Mouse (Mus musculus) forebrain, embryonic 12.5 days (tissue): ENCODE measurements around the gene Slc12a9. TPM values are rescaled to one million over a fixed set of nuclear protein-coding genes. Genes with fewer than 3 reads are reported as not detected.

ENCODE experiments used
- ATAC-seq: fragments of 200-750 bp; cut with Nextera tagmentation; 2 replicates; pipeline ENCODE4 v1.8.0; 2017; ENCODE audit warnings: moderate TSS enrichment; ENCODE audit not compliant: low FRiP score
- H3K27ac ChIP-seq: fragments of 300-500 bp; sonication (generic); 2 replicates; pipeline ENCODE4 v1.5.1; 2016; ENCODE audit warnings: mild to moderate bottlenecking
- H3K27me3 ChIP-seq: fragments of 300-500 bp; sonication (generic); 2 replicates; pipeline ENCODE4 v1.6.1; 2016; ENCODE audit warnings: mild to moderate bottlenecking
- H3K36me3 ChIP-seq: fragments of 300-500 bp; sonication (generic); replicated peaks from 2 replicates; pipeline ENCODE4 v1.6.1; 2016; ENCODE audit warnings: mild to moderate bottlenecking
- H3K4me1 ChIP-seq: fragments of 300-500 bp; sonication (generic); 2 replicates; pipeline ENCODE4 v1.6.1; 2016
- H3K4me2 ChIP-seq: fragments of 300-500 bp; sonication (generic); 2 replicates; pipeline ENCODE4 v1.6.1; 2016; ENCODE audit warnings: mild to moderate bottlenecking, moderate library complexity
- H3K4me3 ChIP-seq: fragments of 300-500 bp; sonication (generic); replicated peaks from 2 replicates; pipeline ENCODE4 v1.5.1; 2016; ENCODE audit warnings: mild to moderate bottlenecking
- H3K9ac ChIP-seq: fragments of 300-500 bp; sonication (generic); 2 replicates; pipeline ENCODE4 v1.6.1; 2016; ENCODE audit warnings: mild to moderate bottlenecking
- H3K9me3 ChIP-seq: fragments of 300-500 bp; sonication (generic); 2 replicates; pipeline ENCODE4 v1.6.1; 2016
- WGBS: fragments of 180-500 bp; shearing (Covaris S2); methylation state at CpG from one replicate; pipeline ENCODE4 v1.1.7; 2016; 5-methylcytosine and 5-hydroxymethylcytosine counted together
- polyA plus RNA-seq: library from polyadenylated mRNA; unstranded; fragments of >200 nt; fragmentation: Nextera tagmentation; extraction: Ambion mirVana; gene quantifications from 2 replicates; pipeline ENCODE4 v1.2.1, GENCODE M21; 2016

Gene Slc12a9
- polyA plus RNA-seq, 1 experiment from 2014 or later, result 17.4 TPM

GRCm38 (mm10) chr5:137320996-137321395 lies 12.4 kb downstream of the Slc12a9 start:
- Histone ChIP-seq H3K9ac (no peak overlapping the region), H3K9me3 (no peaks in the 10 kb centered on the region), H3K27ac (no peak overlapping the region), H3K36me3 (peaks cover 60% of the 10 kb centered on the region), H3K4me3 (no peak overlapping the region), H3K4me2 (no peak overlapping the region), H3K27me3 (no peaks in the 10 kb centered on the region), H3K4me1 (no peaks in the 10 kb centered on the region)
- 98% methylated on average over 3 of the region's 3 CpGs for WGBS
- ATAC-seq, result no peak

- Histone ChIP-seq H3K36me3 (peaks cover 48% of the 10 kb centered on the region), H3K4me2 (no peak overlapping the region), H3K9me3 (no peaks in the 10 kb centered on the region), H3K4me1 (peaks cover 21% of the 10 kb centered on the region), H3K27me3 (peaks cover 6% of the 10 kb centered on the region; the same call in 1 of the 2 replicates), H3K4me3 (no peak overlapping the region), H3K27ac (no peak overlapping the region), H3K9ac (no peak overlapping the region)
- WGBS, result 89% methylated on average over 1 of the region's 1 CpGs
- ATAC-seq, result no peak
Observed at GRCm38 (mm10) chr5:137318570-137318969, 14.8 kb downstream of the Slc12a9 start.

- WGBS, result 91% methylated on average over 8 of the region's 8 CpGs
- Histone ChIP-seq H3K4me3 (no peak overlapping the region), H3K9me3 (no peaks in the 10 kb centered on the region), H3K27ac (no peak overlapping the region), H3K27me3 (peaks cover 6% of the 10 kb centered on the region; the same call in 1 of the 2 replicates), H3K36me3 (peaks cover 45% of the 10 kb centered on the region), H3K4me2 (no peak overlapping the region), H3K4me1 (peaks cover 33% of the 10 kb centered on the region), H3K9ac (no peak overlapping the region)
- no peak for ATAC-seq
Observed at GRCm38 (mm10) chr5:137317361-137317760, 16.0 kb downstream of the Slc12a9 start.

- H3K4me1 ChIP-seq, result peaks cover 38% of the 10 kb centered on the region
- H3K36me3 ChIP-seq, result peaks cover 41% of the 10 kb centered on the region
- WGBS, result 40% methylated on average over 30 of the region's 30 CpGs
- H3K4me2 ChIP-seq, result peak overlapping the region; percentile 74
- peaks cover 6% of the 10 kb centered on the region; the same call in 1 of the 2 replicates for H3K27me3 ChIP-seq
- H3K9me3 ChIP-seq, result no peaks in the 10 kb centered on the region
- H3K27ac ChIP-seq, result peak overlapping the region; percentile 80
- ATAC-seq, result peak; percentile 11; the same call in 1 of the 2 replicates
- no peak overlapping the region for H3K4me3 ChIP-seq
- H3K9ac ChIP-seq, result peak overlapping the region; percentile 79; the same call in 1 of the 2 replicates
Observed at GRCm38 (mm10) chr5:137315084-137315903, 18.1 kb downstream of the Slc12a9 start.

GRCm38 (mm10) chr5:137314193-137315083 lies 19.0 kb downstream of the Slc12a9 start, which contains the start of gene Trip6:
TSS of gene Trip6 (minus strand) at chr5:137314404.
- peak; percentile 92 for ATAC-seq
- Histone ChIP-seq H3K4me2 (peak within 1 kb of the TSS; percentile 74), H3K9me3 (no peaks in the 10 kb centered on the region), H3K27ac (peak within 1 kb of the TSS; percentile 80), H3K27me3 (peaks cover 6% of the 10 kb centered on the region; the same call in 1 of the 2 replicates), H3K36me3 (peaks cover 42% of the 10 kb centered on the region), H3K4me3 (peak within 1 kb of the TSS; percentile 53), H3K4me1 (peaks cover 38% of the 10 kb centered on the region), H3K9ac (peak within 1 kb of the TSS; percentile 79)
- WGBS, result 9% methylated on average over 30 of the region's 30 CpGs

GRCm38 (mm10) chr5:137313466-137314192 lies 19.8 kb downstream of the Slc12a9 start:
- H3K9me3 ChIP-seq, result no peaks in the 10 kb centered on the region
- H3K27me3 ChIP-seq, result peaks cover 6% of the 10 kb centered on the region; the same call in 1 of the 2 replicates
- H3K27ac ChIP-seq, result peak overlapping the region; percentile 80
- H3K4me2 ChIP-seq, result peak overlapping the region; percentile 74
- peak overlapping the region; percentile 79 for H3K9ac ChIP-seq
- H3K4me1 ChIP-seq, result peaks cover 38% of the 10 kb centered on the region
- peak overlapping the region; percentile 53 for H3K4me3 ChIP-seq
- WGBS, result 2% methylated on average over 22 of the region's 22 CpGs
- peaks cover 46% of the 10 kb centered on the region for H3K36me3 ChIP-seq
- ATAC-seq, result peak; percentile 59; the same call in 1 of the 2 replicates

GRCm38 (mm10) chr5:137308356-137308755 lies 25.0 kb downstream of the Slc12a9 start:
- H3K9me3 ChIP-seq, result no peaks in the 10 kb centered on the region
- H3K4me3 ChIP-seq, result peak overlapping the region; percentile 91
- peak overlapping the region; percentile 79 for H3K4me2 ChIP-seq
- no peak for ATAC-seq
- H3K4me1 ChIP-seq, result peaks cover 53% of the 10 kb centered on the region
- H3K27ac ChIP-seq, result peak overlapping the region; percentile 92
- 97% methylated on average over 4 of the region's 4 CpGs for WGBS
- peaks cover 53% of the 10 kb centered on the region for H3K36me3 ChIP-seq
- 0 out of 2 replicates have a peak overlapping the region, but pooled peaks have one; percentile 97 for H3K9ac ChIP-seq
- no peaks in the 10 kb centered on the region for H3K27me3 ChIP-seq

GRCm38 (mm10) chr5:137307071-137307912 lies 26.1 kb downstream of the Slc12a9 start, which contains the start of gene Srrt:
TSS of gene Srrt (minus strand) at chr5:137307674.
- Histone ChIP-seq H3K9me3 (no peaks in the 10 kb centered on the region), H3K27me3 (no peaks in the 10 kb centered on the region), H3K4me1 (peaks cover 44% of the 10 kb centered on the region), H3K36me3 (peaks cover 60% of the 10 kb centered on the region), H3K4me3 (peak within 1 kb of the TSS; percentile 91), H3K9ac (peak within 1 kb of the TSS; percentile 97), H3K4me2 (peak within 1 kb of the TSS; percentile 79), H3K27ac (peak within 1 kb of the TSS; percentile 92)
- WGBS, result under 1% methylated on average over 69 of the region's 72 CpGs
- ATAC-seq, result peak; percentile 91

- 20% methylated on average over 12 of the region's 12 CpGs for WGBS
- peaks cover 40% of the 10 kb centered on the region for H3K4me1 ChIP-seq
- H3K9me3 ChIP-seq, result no peaks in the 10 kb centered on the region
- H3K4me3 ChIP-seq, result peak overlapping the region; percentile 91
- no peak for ATAC-seq
- H3K36me3 ChIP-seq, result peaks cover 62% of the 10 kb centered on the region
- H3K27ac ChIP-seq, result peak overlapping the region; percentile 92
- H3K9ac ChIP-seq, result peak overlapping the region; percentile 97
- peak overlapping the region; percentile 79 for H3K4me2 ChIP-seq
- H3K27me3 ChIP-seq, result no peaks in the 10 kb centered on the region
Observed at GRCm38 (mm10) chr5:137306439-137307005, 26.9 kb downstream of the Slc12a9 start.

GRCm38 (mm10) chr5:137305822-137306221 lies 27.6 kb downstream of the Slc12a9 start:
- WGBS, result 82% methylated on average over 3 of the region's 3 CpGs
- H3K9ac ChIP-seq, result peak overlapping the region; percentile 97
- H3K4me2 ChIP-seq, result peak overlapping the region; percentile 79
- H3K27ac ChIP-seq, result no peak overlapping the region
- no peak for ATAC-seq
- H3K9me3 ChIP-seq, result no peaks in the 10 kb centered on the region
- H3K27me3 ChIP-seq, result no peaks in the 10 kb centered on the region
- peak overlapping the region; percentile 91 for H3K4me3 ChIP-seq
- peaks cover 65% of the 10 kb centered on the region for H3K36me3 ChIP-seq
- H3K4me1 ChIP-seq, result peaks cover 40% of the 10 kb centered on the region
